ENCODE assay signal across 13 mouse cellular contexts in the genomic region with DNA sequence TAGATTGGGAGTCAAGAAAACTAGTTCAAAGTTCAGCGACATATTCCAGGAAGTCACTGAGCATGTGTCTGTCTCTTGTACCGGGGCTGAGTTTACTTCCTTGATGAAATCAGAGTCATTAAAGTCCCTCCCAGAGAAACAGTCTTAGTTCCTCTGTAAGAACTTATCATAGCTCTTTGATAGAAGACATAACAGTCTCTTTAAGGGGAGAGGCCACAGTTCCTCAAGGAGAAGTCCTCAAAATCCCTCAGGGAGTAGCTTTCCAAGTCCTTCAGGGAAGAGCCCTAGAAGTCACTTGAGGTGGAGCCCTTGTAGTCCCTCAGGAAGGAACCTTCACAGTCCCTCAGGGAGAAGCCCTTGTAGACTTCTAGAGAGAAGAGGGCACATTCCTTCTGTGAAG. TPM values are rescaled to one million over a fixed set of nuclear protein-coding genes. Genes with fewer than 3 reads are reported as not detected.
DNase-seq lines count a peak whose midpoint lies in the region; ATAC-seq and TF ChIP-seq lines count a peak whose summit lies in the region.
"Had no signal": no experiment of that assay in that cellular context is flagged by ENCODE, and none has a peak within 500 bp of the region (broad histone marks: within the 10 kb centered on the region; RNA-seq: fewer than 3 reads in every experiment).

No protein-coding gene starts in this region.

- WGBS in heart, adult 2 months = 39% methylated on average over 2 of the region's 2 CpGs
- 73% methylated on average over 2 of the region's 2 CpGs for WGBS in heart, embryonic 12.5 days
- 16% methylated on average over 2 of the region's 2 CpGs for WGBS in spleen, adult 2 months
- WGBS in liver, embryonic 16.5 days (ENCODE audit: insufficient replicate concordance) = 33% methylated on average over 2 of the region's 2 CpGs
- 82% methylated on average over 2 of the region's 2 CpGs for WGBS in stomach, embryonic 16.5 days

- H3K4me2 ChIP-seq in heart, embryonic 12.5 days = no peak overlapping the region
- no peak overlapping the region for H3K4me2 ChIP-seq in liver, embryonic 16.5 days (ENCODE audit: low read depth, low read length)
- no peak overlapping the region for H3K4me2 ChIP-seq in stomach, embryonic 16.5 days (ENCODE audit: low read depth, low read length)

- H3K4me1 ChIP-seq in heart, adult 2 months (ENCODE audit: control insufficient read depth, insufficient read depth, low read length) = peaks cover 6% of the 10 kb centered on the region
- H3K4me1 ChIP-seq in heart, embryonic 12.5 days (replicated peaks) = peaks cover 11% of the 10 kb centered on the region
- H3K4me1 ChIP-seq in spleen, adult 2 months (ENCODE audit: control insufficient read depth, insufficient read depth, insufficient read length) = peaks cover 2% of the 10 kb centered on the region; the same call in 1 of the 2 replicates
- H3K4me1 ChIP-seq in liver, embryonic 16.5 days (ENCODE audit: control insufficient read depth, low read depth, low read length) = peaks cover 12% of the 10 kb centered on the region
- H3K4me1 ChIP-seq in stomach, embryonic 16.5 days (ENCODE audit: control insufficient read depth, insufficient read depth, low read length) = peaks cover 9% of the 10 kb centered on the region

- no peaks in the 10 kb centered on the region; the same call in 1 of the 2 replicates for H3K79me2 ChIP-seq in heart, adult 2 months (replicated peaks; ENCODE audit: control insufficient read depth, insufficient read depth, low read length)

- H3K36me3 ChIP-seq in heart, adult 2 months (ENCODE audit: control insufficient read depth, insufficient read depth, low read length) = peaks cover 9% of the 10 kb centered on the region
- no peaks in the 10 kb centered on the region for H3K36me3 ChIP-seq in heart, embryonic 12.5 days
- no peaks in the 10 kb centered on the region for H3K36me3 ChIP-seq in spleen, adult 2 months (ENCODE audit: control insufficient read depth, insufficient read depth, low read length)
- H3K36me3 ChIP-seq in liver, embryonic 16.5 days (ENCODE audit: control insufficient read depth, insufficient read depth) = no peaks in the 10 kb centered on the region
- no peaks in the 10 kb centered on the region for H3K36me3 ChIP-seq in stomach, embryonic 16.5 days (ENCODE audit: control insufficient read depth, insufficient read depth, low read length)

- no peaks in the 10 kb centered on the region for H3K27me3 ChIP-seq in heart, adult 2 months (ENCODE audit: control insufficient read depth, insufficient read depth, low read length)
- no peaks in the 10 kb centered on the region for H3K27me3 ChIP-seq in heart, embryonic 12.5 days (replicated peaks)
- no peaks in the 10 kb centered on the region for H3K27me3 ChIP-seq in spleen, adult 2 months (ENCODE audit: control insufficient read depth, insufficient read depth, low read length)
- no peaks in the 10 kb centered on the region for H3K27me3 ChIP-seq in liver, embryonic 16.5 days (ENCODE audit: control insufficient read depth, insufficient read depth, low read depth, low read length)
- H3K27me3 ChIP-seq in stomach, embryonic 16.5 days (ENCODE audit: control insufficient read depth, insufficient read depth, low read length) = no peaks in the 10 kb centered on the region; the same call in 1 of the 2 replicates

- H3K4me3 ChIP-seq in heart, adult 2 months = no peak overlapping the region
- no peak overlapping the region for H3K4me3 ChIP-seq in heart, embryonic 12.5 days
- no peak overlapping the region for H3K4me3 ChIP-seq in spleen, adult 2 months (ENCODE audit: extremely low read depth, insufficient read depth, insufficient read length)
- no peak overlapping the region for H3K4me3 ChIP-seq in liver, embryonic 16.5 days (ENCODE audit: low read depth, low read length)
- no peak overlapping the region for H3K4me3 ChIP-seq in stomach, embryonic 16.5 days (replicated peaks; ENCODE audit: low read length)

- TF ChIP-seq CTCF in heart, adult 2 months (IDR thresholded peaks at IDR 0.05) = no peak
- no peak for TF ChIP-seq CTCF in spleen, adult 2 months (IDR thresholded peaks at IDR 0.05; ENCODE audit: extremely low read depth, insufficient read depth, insufficient read length, insufficient replicate concordance)

- no peak for ATAC-seq in heart, embryonic 12.5 days (ENCODE audit: insufficient number of reproducible peaks, low FRiP score)
- ATAC-seq in liver, embryonic 16.5 days (ENCODE audit: low read depth) = no peak
- no peak for ATAC-seq in stomach, embryonic 16.5 days (ENCODE audit: insufficient read depth, low FRiP score)

- TF ChIP-seq EP300 in heart, adult 2 months (IDR thresholded peaks at IDR 0.05; ENCODE audit: insufficient read depth, low read depth, low read length) = no peak

- DNase-seq in heart, adult 2 months = peak in 1 of 2 experiments; percentile 24
- no peak for DNase-seq in spleen, adult 2 months (ENCODE audit: low read depth in 1 of 2, low spot score in 2 of 2)
- DNase-seq in spleen, postnatal 36 days (ENCODE audit: low spot score in 2 of 2) = no peak
- no peak for DNase-seq in right cerebral cortex, postnatal 25 days
- DNase-seq in heart, postnatal 36 days = no peak
- DNase-seq: adrenal gland, postnatal 10 days; cerebellum, postnatal 25 days; layer of hippocampus, postnatal 36 days had no signal

- H3K9ac ChIP-seq in heart, adult 2 months (ENCODE audit: low read depth, low read length) = no peak overlapping the region
- H3K9ac ChIP-seq in heart, embryonic 12.5 days = no peak overlapping the region
- no peak overlapping the region for H3K9ac ChIP-seq in liver, embryonic 16.5 days (ENCODE audit: low read depth, low read length)
- H3K9ac ChIP-seq in stomach, embryonic 16.5 days (ENCODE audit: low read length) = no peak overlapping the region

- no peak for TF ChIP-seq POLR2A in heart, adult 2 months (IDR thresholded peaks at IDR 0.05; ENCODE audit: insufficient read depth, low read depth, low read length)
- TF ChIP-seq POLR2A in spleen, adult 2 months (IDR thresholded peaks at IDR 0.05; ENCODE audit: low read depth, low read length) = no peak

- H3K9me3 ChIP-seq in heart, embryonic 12.5 days (replicated peaks) = no peaks in the 10 kb centered on the region
- H3K9me3 ChIP-seq in liver, embryonic 16.5 days (replicated peaks; ENCODE audit: control insufficient read depth, low read length) = no peaks in the 10 kb centered on the region
- H3K9me3 ChIP-seq in stomach, embryonic 16.5 days (replicated peaks; ENCODE audit: control insufficient read depth, low read length) = no peaks in the 10 kb centered on the region

- H3K27ac ChIP-seq in heart, adult 2 months = peak overlapping the region; percentile 78
- H3K27ac ChIP-seq in heart, embryonic 12.5 days (ENCODE audit: poor library complexity, severe bottlenecking) = no peak overlapping the region
- peak overlapping the region; percentile 62 for H3K27ac ChIP-seq in spleen, adult 2 months (ENCODE audit: insufficient read depth, low read length)
- H3K27ac ChIP-seq in liver, embryonic 16.5 days (ENCODE audit: low read length) = peak overlapping the region; percentile 27; the same call in 1 of the 2 replicates
- 0 out of 2 replicates have a peak overlapping the region, but pooled peaks have one; percentile 5 for H3K27ac ChIP-seq in stomach, embryonic 16.5 days (ENCODE audit: low read length)

- intact Hi-C loops in heart, adult 2 months (cut with DNase I) = loop anchor here (10.0 kb wide), 1 partner anchor 247 kb away; a partner anchor contains a TSS
- intact Hi-C loops in heart, postnatal 36 days (cut with DNase I) = no loop called here

RNA-seq across cellular contexts. Expression of a gene that starts 0.9 kb away (rescaled TPM):
- total RNA-seq in heart, adult 2 months (2021) = 10 to 100 TPM; 23.7 to 25.1 TPM
- polyA plus RNA-seq in heart, adult 2 months (2012; rRNA removed) = 12.7 and 17.9 TPM in 2 replicates
- 38.8 and 40.2 TPM in 2 replicates for polyA plus RNA-seq in heart, embryonic 12.5 days (2016; fragmentation: Nextera tagmentation; extraction: Ambion mirVana)
- polyA plus RNA-seq in spleen, adult 2 months (2012; rRNA removed) = 9.1 and 9.6 TPM in 2 replicates
- 13.3 and 14.2 TPM in 2 replicates for polyA plus RNA-seq in liver, embryonic 16.5 days (2015; fragmentation: Nextera tagmentation; extraction: Ambion mirVana)
- 40.6 and 42.9 TPM in 2 replicates for polyA plus RNA-seq in stomach, embryonic 16.5 days (2015; fragmentation: Nextera tagmentation; extraction: Ambion mirVana)
- total RNA-seq in heart, postnatal 36 days (2021) = 10 to 100 TPM; 23.0 to 24.0 TPM

RNA-seq across cellular contexts. Expression of a gene that starts 34.2 kb away (rescaled TPM):
- not detected for total RNA-seq in heart, adult 2 months (2021)
- polyA plus RNA-seq in heart, adult 2 months (2012; rRNA removed) = not detected in 2 replicates
- polyA plus RNA-seq in heart, embryonic 12.5 days (2016; fragmentation: Nextera tagmentation; extraction: Ambion mirVana) = not detected in 2 replicates
- polyA plus RNA-seq in spleen, adult 2 months (2012; rRNA removed) = not detected in 2 replicates
- not detected in 2 replicates for polyA plus RNA-seq in liver, embryonic 16.5 days (2015; fragmentation: Nextera tagmentation; extraction: Ambion mirVana)
- not detected in 2 replicates for polyA plus RNA-seq in stomach, embryonic 16.5 days (2015; fragmentation: Nextera tagmentation; extraction: Ambion mirVana)
- total RNA-seq in heart, postnatal 36 days (2021) = under 1 TPM in 1 of 2 experiments, not detected in 1; 0.14 TPM
- total RNA-seq: hematopoietic stem cell, adult 5-6 weeks had no signal
- polyA plus RNA-seq: forebrain, embryonic 14.5 days had no signal

RNA-seq across cellular contexts. Expression of a gene that starts 43.2 kb away (rescaled TPM):
- total RNA-seq in heart, adult 2 months (2021) = 10 to 100 TPM; 23.1 TPM
- 12.9 and 15.3 TPM in 2 replicates for polyA plus RNA-seq in heart, adult 2 months (2012; rRNA removed)
- polyA plus RNA-seq in heart, embryonic 12.5 days (2016; fragmentation: Nextera tagmentation; extraction: Ambion mirVana) = 43.8 and 49.2 TPM in 2 replicates
- 9.4 and 11.0 TPM in 2 replicates for polyA plus RNA-seq in spleen, adult 2 months (2012; rRNA removed)
- 14.4 and 14.6 TPM in 2 replicates for polyA plus RNA-seq in liver, embryonic 16.5 days (2015; fragmentation: Nextera tagmentation; extraction: Ambion mirVana)
- polyA plus RNA-seq in stomach, embryonic 16.5 days (2015; fragmentation: Nextera tagmentation; extraction: Ambion mirVana) = 49.2 and 52.9 TPM in 2 replicates
- total RNA-seq in heart, postnatal 36 days (2021) = 10 to 100 TPM; 24.7 to 26.0 TPM
